9 mouse cellular contexts compared by ENCODE assay signal in the genomic region with DNA sequence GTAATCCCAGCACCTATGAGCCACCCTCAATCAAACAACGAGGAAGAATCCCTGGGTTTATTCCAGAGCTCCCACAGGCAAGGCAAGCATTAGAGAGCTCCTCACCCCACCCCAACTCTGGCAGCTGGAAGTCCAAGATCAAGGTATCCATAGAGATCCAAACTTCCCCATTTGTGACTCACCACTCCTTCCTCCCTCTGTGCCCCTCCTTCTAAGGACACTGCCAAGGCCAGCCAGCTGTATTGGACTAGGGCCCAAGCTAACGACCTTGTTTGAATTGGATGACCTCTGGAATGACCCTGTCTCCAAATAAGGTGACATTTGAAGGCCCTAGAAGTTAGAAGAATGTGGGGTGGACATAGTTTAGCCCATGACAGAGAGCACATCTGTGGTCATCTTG.
DNase-seq lines count a peak whose midpoint lies in the region; ATAC-seq and TF ChIP-seq lines count a peak whose summit lies in the region.
"Had no signal": no experiment of that assay in that cellular context is flagged by ENCODE, and none has a peak within 500 bp of the region (broad histone marks: within the 10 kb centered on the region; RNA-seq: fewer than 3 reads in every experiment).

No protein-coding gene starts in this region.

- no peak overlapping the region for H3K9ac ChIP-seq in liver, adult 2 months (ENCODE audit: low read depth, low read length)
- H3K9ac ChIP-seq in hindbrain, embryonic 11.5 days (ENCODE audit: low read depth, low read length) = no peak overlapping the region
- H3K9ac ChIP-seq: forebrain, embryonic 13.5 days; liver, embryonic 13.5 days had no signal

- 9% methylated on average over 2 of the region's 2 CpGs for WGBS in liver, adult 2 months
- WGBS in hindbrain, embryonic 11.5 days = 48% methylated on average over 2 of the region's 2 CpGs

- H3K27me3 ChIP-seq in liver, adult 2 months (ENCODE audit: control insufficient read depth, insufficient read depth, low read length) = no peaks in the 10 kb centered on the region
- H3K27me3 ChIP-seq in hindbrain, embryonic 11.5 days (ENCODE audit: control insufficient read depth, insufficient read depth, low read length) = no peaks in the 10 kb centered on the region; the same call in 1 of the 2 replicates
- H3K27me3 ChIP-seq: forebrain, embryonic 13.5 days; liver, embryonic 13.5 days had no signal

- no peak overlapping the region for H3K27ac ChIP-seq in liver, adult 2 months (replicated peaks; ENCODE audit: insufficient read depth, low read depth, low read length)
- H3K27ac ChIP-seq in hindbrain, embryonic 11.5 days (ENCODE audit: low read depth, low read length) = no peak overlapping the region
- H3K27ac ChIP-seq: forebrain, embryonic 13.5 days; liver, embryonic 13.5 days had no signal

- no peak for TF ChIP-seq CTCF in liver, adult 2 months (IDR thresholded peaks at IDR 0.05; ENCODE audit: low read depth, low read length)

- H3K36me3 ChIP-seq in liver, adult 2 months (ENCODE audit: control insufficient read depth, insufficient read depth, low read length) = no peaks in the 10 kb centered on the region
- H3K36me3 ChIP-seq in hindbrain, embryonic 11.5 days (ENCODE audit: control insufficient read depth, insufficient read depth, low read length) = no peaks in the 10 kb centered on the region
- H3K36me3 ChIP-seq: liver, embryonic 13.5 days had no signal

- peaks cover 7% of the 10 kb centered on the region; the same call in 1 of the 2 replicates for H3K4me1 ChIP-seq in liver, adult 2 months (ENCODE audit: control insufficient read depth, insufficient read depth, low read length)
- no peaks in the 10 kb centered on the region for H3K4me1 ChIP-seq in hindbrain, embryonic 11.5 days (replicated peaks; ENCODE audit: control insufficient read depth, insufficient read depth, low read length)
- H3K4me1 ChIP-seq: forebrain, embryonic 13.5 days had no signal

- no peaks in the 10 kb centered on the region for H3K79me2 ChIP-seq in liver, adult 2 months (ENCODE audit: control insufficient read depth, insufficient read depth, low read length)

- H3K9me3 ChIP-seq in hindbrain, embryonic 11.5 days (ENCODE audit: control insufficient read depth, low read length) = no peaks in the 10 kb centered on the region
- H3K9me3 ChIP-seq: forebrain, embryonic 13.5 days; liver, embryonic 13.5 days had no signal

- no peak for ATAC-seq in hindbrain, embryonic 11.5 days (ENCODE audit: low FRiP score)
- ATAC-seq: forebrain, embryonic 13.5 days had no signal

- DNase-seq in liver, adult 2 months (ENCODE audit: extremely low read depth, low read depth, low spot score) = peak; percentile 66
- DNase-seq in liver = no peak
- peak; percentile 53 for DNase-seq in adrenal gland, postnatal 25 days
- DNase-seq in kidney, postnatal 25 days = peak; percentile 45 to 56
- DNase-seq in urinary bladder, postnatal 25 days (ENCODE audit: low spot score) = no peak
- DNase-seq in hindbrain, embryonic 11.5 days (ENCODE audit: low spot score) = no peak
- DNase-seq in layer of hippocampus, postnatal 14 days (ENCODE audit: low spot score in 2 of 2) = no peak
- DNase-seq: liver, embryonic 13.5 days had no signal

- no peak for TF ChIP-seq POLR2A in liver, adult 2 months (IDR thresholded peaks at IDR 0.05; ENCODE audit: extremely low read depth, insufficient read depth, low read length)

- H3K4me3 ChIP-seq in liver, adult 2 months (ENCODE audit: insufficient read depth, low read depth, low read length) = no peak overlapping the region
- no peak overlapping the region for H3K4me3 ChIP-seq in hindbrain, embryonic 11.5 days (ENCODE audit: low read depth, low read length)
- H3K4me3 ChIP-seq: forebrain, embryonic 13.5 days; liver, embryonic 13.5 days had no signal

- no peak overlapping the region for H3K4me2 ChIP-seq in hindbrain, embryonic 11.5 days (replicated peaks; ENCODE audit: low read depth, low read length)
- H3K4me2 ChIP-seq: forebrain, embryonic 13.5 days; liver, embryonic 13.5 days had no signal

Comparison
In these comparisons a context has a peak if more than half of its experiments do, and no peak if none do; other contexts are left out.
1. DNase-seq: peak in liver, adult 2 months (single experiment), adrenal gland, postnatal 25 days (single experiment) and kidney, postnatal 25 days (2 of 2); none in liver (single experiment), urinary bladder, postnatal 25 days (single experiment), hindbrain, embryonic 11.5 days (single experiment) and layer of hippocampus, postnatal 14 days (0 of 2).